Mouse (Mus musculus) c-Kit-negative CD71-positive TER-119-positive erythroid progenitor cells, embryonic 14.5 days (primary cell): Measurements from ENCODE around the gene Trub1.

ENCODE experiments used
- DNase-seq: peaks from one replicate; pipeline ENCODE4 v3.0.0-alpha.2; 2013; ENCODE audit warnings: low read depth, low spot score

The Trub1 gene

GRCm38 (mm10) chr19:57452492-57453217 lies at the start of gene Trub1:
TSS of gene Trub1 (plus strand) at chr19:57452912.
- DNase-seq, result peak; percentile 34

GRCm38 (mm10) chr19:57403700-57404501 lies 48.8 kb upstream of the Trub1 start:
- DNase-seq, result peak; percentile 12

- no peak for DNase-seq
Observed at GRCm38 (mm10) chr19:57404502-57404848, 48.2 kb upstream of the Trub1 start.

GRCm38 (mm10) chr19:57407947-57408346 lies 44.8 kb upstream of the Trub1 start:
- DNase-seq, result no peak

GRCm38 (mm10) chr19:57411375-57412196 lies 41.1 kb upstream of the Trub1 start:
- no peak for DNase-seq

GRCm38 (mm10) chr19:57413170-57413569 lies 39.5 kb upstream of the Trub1 start:
- DNase-seq, result no peak

- DNase-seq, result no peak
Observed at GRCm38 (mm10) chr19:57413918-57414317, 38.8 kb upstream of the Trub1 start.

GRCm38 (mm10) chr19:57415031-57415807 lies 37.5 kb upstream of the Trub1 start:
- no peak for DNase-seq

- DNase-seq, result no peak
Observed at GRCm38 (mm10) chr19:57417800-57418580, 34.7 kb upstream of the Trub1 start.

- DNase-seq, result no peak
Observed at GRCm38 (mm10) chr19:57423402-57423801, 29.3 kb upstream of the Trub1 start.

GRCm38 (mm10) chr19:57425296-57425695 lies 27.4 kb upstream of the Trub1 start:
- DNase-seq, result no peak

- no peak for DNase-seq
Observed at GRCm38 (mm10) chr19:57426841-57427240, 25.9 kb upstream of the Trub1 start.

GRCm38 (mm10) chr19:57427756-57428438 lies 24.8 kb upstream of the Trub1 start:
- no peak for DNase-seq

- no peak for DNase-seq
Observed at GRCm38 (mm10) chr19:57428641-57429040, 24.1 kb upstream of the Trub1 start.

GRCm38 (mm10) chr19:57429926-57430325 lies 22.8 kb upstream of the Trub1 start:
- no peak for DNase-seq

GRCm38 (mm10) chr19:57431476-57431875 lies 21.2 kb upstream of the Trub1 start:
- DNase-seq, result no peak

- no peak for DNase-seq
Observed at GRCm38 (mm10) chr19:57434024-57434423, 18.7 kb upstream of the Trub1 start.

- no peak for DNase-seq
Observed at GRCm38 (mm10) chr19:57436586-57437021, 16.1 kb upstream of the Trub1 start.

GRCm38 (mm10) chr19:57437042-57437441 lies 15.7 kb upstream of the Trub1 start:
- DNase-seq, result no peak

GRCm38 (mm10) chr19:57439296-57439695 lies 13.4 kb upstream of the Trub1 start:
- no peak for DNase-seq
